Mouse (Mus musculus) liver, adult 2 months (tissue): ENCODE results near the gene 1600012H06Rik.
"Not testable (repeated sequence)": the region's sequence is repeated elsewhere in the genome, so short reads cannot be mapped to it uniquely, and the experiment has no call there.

Experiments
- CTCF ChIP-seq: fragments of 200-500 bp; IDR thresholded peaks from 2 replicates; pipeline ENCODE4 v1.5.1; 2011; ENCODE audit warnings: low read depth, low read length, control low read depth
- POLR2A ChIP-seq: fragments of 200-500 bp; IDR thresholded peaks from 2 replicates; pipeline ENCODE4 v1.6.1; 2011; ENCODE audit warnings: low read length, control low read depth; ENCODE audit not compliant: insufficient read depth; ENCODE audit errors: extremely low read depth

GRCm38 (mm10) chr17:14968373-14968913 lies 25.5 kb downstream of the 1600012H06Rik start:
- not testable (repeated sequence) for TF ChIP-seq CTCF, POLR2A
